Mouse (Mus musculus) ES-Bruce4 (cell line): ENCODE measurements around the gene Snx29.

Experiments used
- CTCF ChIP-seq: IDR thresholded peaks from one replicate; pipeline ENCODE4 v1.8.1; 2011; ENCODE audit warnings: low read depth, low read length
- POLR2A ChIP-seq: IDR thresholded peaks from one replicate; pipeline ENCODE4 v1.8.1; 2011; ENCODE audit warnings: low read length; ENCODE audit not compliant: insufficient read depth

DNA sequence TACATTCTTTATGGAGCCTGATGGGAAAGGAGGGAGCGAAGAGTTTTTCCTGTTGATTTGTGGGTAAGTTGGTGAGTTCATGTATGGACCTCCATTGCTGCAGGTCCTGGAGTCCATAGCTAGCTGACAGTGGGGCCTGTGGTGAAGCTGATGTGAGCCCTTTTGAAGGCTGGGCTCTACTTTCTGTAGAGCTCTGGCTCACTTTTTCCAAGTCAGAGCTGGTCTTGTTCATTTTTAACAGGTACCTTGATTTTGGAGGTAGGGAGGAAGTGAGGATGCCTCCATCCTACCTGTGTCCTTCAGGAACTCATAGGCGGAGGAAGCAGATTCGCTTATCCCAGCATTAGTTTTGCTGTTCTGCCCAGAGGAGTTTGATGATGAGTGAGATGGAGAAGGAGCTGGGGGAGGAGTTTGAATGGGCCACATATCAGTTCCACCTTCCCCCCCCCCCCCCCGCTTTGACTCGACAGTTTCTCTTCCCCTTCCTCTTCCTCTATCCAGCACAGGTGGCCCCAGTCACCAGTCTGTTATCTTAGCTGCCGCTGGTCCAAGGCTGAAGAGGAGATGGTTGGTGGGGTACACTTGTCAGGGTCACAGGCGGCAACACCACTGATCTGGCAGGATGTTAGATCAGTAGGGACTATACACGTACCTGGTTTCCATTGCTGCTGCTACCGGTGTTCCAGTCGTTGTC, 173.4 kb downstream of the Snx29 start:
- TF ChIP-seq CTCF (no peak), POLR2A (no peak)
